Mouse (Mus musculus) urinary bladder, postnatal 4 days (tissue): ENCODE data around the gene Znrf4.

Experiments
- DNase-seq, 2 experiments: peaks; one replicate each; pipeline ENCODE4 v3.0.0; 2021 to 2022; ENCODE audit warnings: low spot score in 2 of 2

Znrf4 gene

GRCm38 (mm10) chr17:56468380-56468779 is 43.9 kb downstream of the Znrf4 start:
- DNase-seq = no peak

GRCm38 (mm10) chr17:56467456-56467884 is 44.8 kb downstream of the Znrf4 start:
- peak in 1 of 2 experiments; percentile 56 for DNase-seq

- DNase-seq = no peak
These were observed 45.5 kb downstream of the Znrf4 start for GRCm38 (mm10) chr17:56466747-56467146.

GRCm38 (mm10) chr17:56464817-56465216 is 47.4 kb downstream of the Znrf4 start:
- no peak for DNase-seq

GRCm38 (mm10) chr17:56464345-56464744 is 47.9 kb downstream of the Znrf4 start:
- no peak for DNase-seq

- no peak for DNase-seq
These were observed 48.7 kb downstream of the Znrf4 start for GRCm38 (mm10) chr17:56463500-56463899.

GRCm38 (mm10) chr17:56462835-56463455 is 49.3 kb downstream of the Znrf4 start:
- no peak for DNase-seq

- DNase-seq = peak; percentile 99 to 100
These were observed 50.2 kb downstream of the Znrf4 start for GRCm38 (mm10) chr17:56461771-56462743.
